Mouse (Mus musculus) embryo, embryonic 11 days (tissue): ENCODE measurements at regions not wholly inside any gene's neighbourhood (a gene's known extent, or its start where the extent isn't known, plus 50 kb on each side); places are given as distances from the start of the nearest gene placed in this dataset.

ENCODE experiments used
- DNase-seq: peaks from one replicate; pipeline ENCODE4 v3.0.0-alpha.2; 2015

GRCm38 (mm10) chr2:148558365-148558764 lies 114.0 kb upstream of the Nxt1 start:
- DNase-seq = no peak

GRCm38 (mm10) chr2:148551207-148551606 lies 107.8 kb upstream of the Cd93 start:
- DNase-seq = no peak

GRCm38 (mm10) chr2:148549618-148550017 lies 106.3 kb upstream of the Cd93 start:
- DNase-seq = no peak

- no peak for DNase-seq
Measured at GRCm38 (mm10) chr2:148542340-148542739, 99.0 kb upstream of the Cd93 start.

- no peak for DNase-seq
Measured at GRCm38 (mm10) chr2:148537914-148538510, 94.6 kb upstream of the Cd93 start.

- DNase-seq = no peak
Measured at GRCm38 (mm10) chr2:148537251-148537650, 93.9 kb upstream of the Cd93 start.

GRCm38 (mm10) chr2:148536608-148537007 lies 93.2 kb upstream of the Cd93 start:
- no peak for DNase-seq

- DNase-seq = peak; percentile 22
Measured at GRCm38 (mm10) chr2:148535562-148536180, 92.3 kb upstream of the Cd93 start.

- DNase-seq = no peak
Measured at GRCm38 (mm10) chr2:148532051-148532450, 88.7 kb upstream of the Cd93 start.

- no peak for DNase-seq
Measured at GRCm38 (mm10) chr2:148530546-148530945, 87.2 kb upstream of the Cd93 start.

GRCm38 (mm10) chr2:148529900-148530299 lies 86.5 kb upstream of the Cd93 start:
- DNase-seq = peak; percentile 17

- no peak for DNase-seq
Measured at GRCm38 (mm10) chr2:148527755-148528154, 84.4 kb upstream of the Cd93 start.

- DNase-seq = no peak
Measured at GRCm38 (mm10) chr2:148525496-148525895, 82.1 kb upstream of the Cd93 start.

- no peak for DNase-seq
Measured at GRCm38 (mm10) chr2:148523401-148523800, 80.0 kb upstream of the Cd93 start.

- no peak for DNase-seq
Measured at GRCm38 (mm10) chr2:148522936-148523335, 79.6 kb upstream of the Cd93 start.

GRCm38 (mm10) chr2:148521966-148522575 lies 78.7 kb upstream of the Cd93 start:
- DNase-seq = peak; percentile 33

- DNase-seq = no peak
Measured at GRCm38 (mm10) chr2:148520291-148520690, 76.9 kb upstream of the Cd93 start.

GRCm38 (mm10) chr2:148519689-148520290 lies 76.4 kb upstream of the Cd93 start:
- peak; percentile 44 for DNase-seq

- no peak for DNase-seq
Measured at GRCm38 (mm10) chr2:148517906-148518305, 74.5 kb upstream of the Cd93 start.

- no peak for DNase-seq
Measured at GRCm38 (mm10) chr2:148510008-148510681, 66.8 kb upstream of the Cd93 start.

- no peak for DNase-seq
Measured at GRCm38 (mm10) chr2:148509357-148509756, 66.0 kb upstream of the Cd93 start.

- no peak for DNase-seq
Measured at GRCm38 (mm10) chr2:148507523-148507922, 64.2 kb upstream of the Cd93 start.

GRCm38 (mm10) chr2:148506966-148507365 lies 63.6 kb upstream of the Cd93 start:
- DNase-seq = no peak
